Mouse (Mus musculus) urinary bladder, adult 2 months (tissue): ENCODE measurements around the gene Kcnj9. TPM values are rescaled to one million over a fixed set of nuclear protein-coding genes. Genes with fewer than 3 reads are reported as not detected.

Experiments
- DNase-seq: peaks from one replicate; pipeline ENCODE4 v3.0.0; 2022; ENCODE audit warnings: low spot score
- polyA plus RNA-seq: library from polyadenylated mRNA; depleted of rRNA; stranded (reverse); fragments of >200 nt; gene quantifications from 2 replicates; pipeline ENCODE4 v1.2.3, GENCODE M21; 2012

Kcnj9 gene
- polyA plus RNA-seq, 1 experiment = 0.23 TPM

GRCm38 (mm10) chr1:172333512-172333911, 4.4 kb upstream of the Kcnj9 start:
- DNase-seq = no peak

GRCm38 (mm10) chr1:172332925-172333324, 3.8 kb upstream of the Kcnj9 start:
- DNase-seq = no peak

GRCm38 (mm10) chr1:172331422-172331947, 2.4 kb upstream of the Kcnj9 start:
- DNase-seq = no peak

- DNase-seq = no peak
Observed at GRCm38 (mm10) chr1:172329616-172330015, 498 bp upstream of the Kcnj9 start.

- DNase-seq = no peak
Observed at GRCm38 (mm10) chr1:172328461-172328860, 657 bp downstream of the Kcnj9 start.

- DNase-seq = no peak
Observed at GRCm38 (mm10) chr1:172328041-172328440, 1.1 kb downstream of the Kcnj9 start.

- DNase-seq = no peak
Observed at GRCm38 (mm10) chr1:172327206-172328001, 1.7 kb downstream of the Kcnj9 start.

- DNase-seq = no peak
Observed at GRCm38 (mm10) chr1:172326684-172327083, 2.4 kb downstream of the Kcnj9 start.

- DNase-seq = peak; percentile 68
Observed at GRCm38 (mm10) chr1:172325680-172326535, 3.2 kb downstream of the Kcnj9 start.

GRCm38 (mm10) chr1:172324725-172325124, 4.4 kb downstream of the Kcnj9 start:
- DNase-seq = no peak

GRCm38 (mm10) chr1:172323801-172324359, 5.2 kb downstream of the Kcnj9 start:
- no peak for DNase-seq

- no peak for DNase-seq
Observed at GRCm38 (mm10) chr1:172323298-172323697, 5.8 kb downstream of the Kcnj9 start.

- no peak for DNase-seq
Observed at GRCm38 (mm10) chr1:172322725-172323124, 6.4 kb downstream of the Kcnj9 start.

GRCm38 (mm10) chr1:172319921-172320411, 9.2 kb downstream of the Kcnj9 start:
- DNase-seq = no peak

GRCm38 (mm10) chr1:172319346-172319745, 9.8 kb downstream of the Kcnj9 start:
- DNase-seq = no peak

GRCm38 (mm10) chr1:172318424-172319035, 10.6 kb downstream of the Kcnj9 start:
- no peak for DNase-seq

- no peak for DNase-seq
Observed at GRCm38 (mm10) chr1:172317946-172318345, 11.2 kb downstream of the Kcnj9 start.

- no peak for DNase-seq
Observed at GRCm38 (mm10) chr1:172317431-172317830, 11.7 kb downstream of the Kcnj9 start.

- no peak for DNase-seq
Observed at GRCm38 (mm10) chr1:172314911-172315310, 14.2 kb downstream of the Kcnj9 start.

GRCm38 (mm10) chr1:172313613-172314411, 15.3 kb downstream of the Kcnj9 start:
- DNase-seq = no peak
